Mouse (Mus musculus): ENCODE data around the gene Lsm4. TPM values are rescaled to one million over a fixed set of nuclear protein-coding genes. Genes with fewer than 3 reads are reported as not detected.
A peak's percentile ranks its signal among the peaks of the same experiment; 100 is the strongest.

Lsm4 gene
- polyA plus RNA-seq, 1 experiment from 2014 or later: 326 TPM

DNA sequence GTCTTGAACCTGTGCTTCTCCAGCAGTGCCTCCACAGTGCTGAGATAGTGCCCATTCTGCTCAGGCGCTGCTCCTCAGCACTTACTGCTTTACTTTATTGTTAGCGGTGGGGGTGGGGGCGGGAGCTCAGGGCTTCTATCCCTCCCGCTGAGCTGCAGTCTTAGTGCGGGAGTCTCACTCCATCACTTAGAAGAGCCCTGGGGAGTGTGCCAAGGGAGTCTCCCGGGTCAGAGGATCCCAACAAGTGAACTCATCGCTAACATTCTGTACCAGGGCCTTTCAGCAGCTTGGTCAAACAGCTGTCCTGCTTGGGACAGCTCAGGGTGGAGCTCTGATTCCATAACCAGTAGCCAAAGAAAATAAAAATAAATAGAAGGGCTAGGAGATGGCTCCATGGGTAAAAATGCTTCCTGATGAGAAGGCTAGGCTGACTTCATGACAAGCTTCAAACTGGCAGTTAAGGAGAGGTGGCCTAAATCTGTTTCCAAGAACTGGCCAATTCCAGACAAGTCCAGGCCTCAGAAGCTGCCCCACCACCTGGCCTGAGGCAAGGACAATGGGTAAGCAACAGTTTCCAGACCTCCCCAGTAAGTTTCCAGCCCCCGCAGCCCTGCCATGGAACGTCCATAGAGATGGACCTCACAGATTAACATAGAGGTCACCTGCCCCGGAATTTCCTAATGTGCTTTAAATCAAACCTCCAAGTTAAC is 1.3 kb upstream of the Lsm4 start:
- WGBS: 63% methylated on average over 10 of the region's 10 CpGs
- Histone ChIP-seq H3K4me2 (no peak overlapping the region), H3K4me3 (ENCODE audit: low read depth, low read length) (no peak overlapping the region), H3K27ac (ENCODE audit: low read depth, low read length) (no peak overlapping the region), H3K9ac (ENCODE audit: low read length) (no peak overlapping the region), H3K9me3 (ENCODE audit: control insufficient read depth, low read length) (no peaks in the 10 kb centered on the region; the same call in 1 of the 2 replicates), H3K27me3 (ENCODE audit: control insufficient read depth, insufficient read depth, low read length) (no peaks in the 10 kb centered on the region), H3K36me3 (ENCODE audit: control insufficient read depth, insufficient read depth, low read length) (no peaks in the 10 kb centered on the region; the same call in 1 of the 2 replicates), H3K4me1 (ENCODE audit: control insufficient read depth, insufficient read depth, low read length) (peaks cover 5% of the 10 kb centered on the region)
- ATAC-seq (ENCODE audit: low FRiP score) (no peak), DNase-seq (ENCODE audit: low spot score, missing footprints) (no peak)

DNA sequence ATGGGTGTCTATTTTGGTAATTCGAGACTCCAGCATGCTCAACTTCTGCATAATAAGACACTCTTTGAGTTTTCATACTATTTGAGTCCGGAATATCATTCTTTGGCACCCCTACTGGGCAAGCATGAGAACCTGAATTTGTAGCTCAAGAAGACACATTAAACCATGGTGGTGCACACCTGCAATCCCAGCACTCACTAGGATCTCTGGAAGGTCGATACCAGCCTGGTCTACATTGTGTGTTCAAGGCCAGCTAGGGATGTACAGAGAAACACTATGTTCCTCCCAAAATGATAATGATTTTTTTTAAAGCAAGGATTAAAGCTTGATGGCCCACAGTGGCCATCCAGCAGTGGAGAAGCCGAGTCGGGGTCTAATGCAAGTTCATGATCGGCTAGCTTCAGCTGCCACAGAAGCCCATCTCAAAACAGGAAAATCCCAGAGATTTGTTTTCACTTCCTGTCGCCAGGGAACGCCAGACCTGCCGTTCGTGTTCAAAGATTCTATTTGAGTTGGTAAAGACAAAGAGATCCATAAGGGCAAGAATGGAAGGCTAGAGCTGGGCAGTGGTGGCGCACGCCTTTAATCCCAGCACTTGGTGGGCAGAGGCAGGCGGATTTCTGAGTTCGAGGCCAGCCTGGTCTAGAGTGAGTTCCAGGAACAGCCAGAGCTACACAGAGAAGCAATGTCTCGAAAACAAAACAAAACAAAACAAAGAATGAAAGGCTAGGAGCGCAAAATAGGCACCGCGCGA is 546 bp upstream of the Lsm4 start:
- H3K36me3 ChIP-seq (ENCODE audit: control insufficient read depth, insufficient read depth, low read length): no peaks in the 10 kb centered on the region; the same call in 1 of the 2 replicates
- H3K4me1 ChIP-seq (ENCODE audit: control insufficient read depth, insufficient read depth, low read length): peaks cover 5% of the 10 kb centered on the region
- no peaks in the 10 kb centered on the region for H3K27me3 ChIP-seq (ENCODE audit: control insufficient read depth, insufficient read depth, low read length)
- peak overlapping the region; percentile 71 for H3K27ac ChIP-seq (ENCODE audit: low read depth, low read length)
- DNase-seq (ENCODE audit: low spot score, missing footprints) (peak; percentile 90), ATAC-seq (ENCODE audit: low FRiP score) (no peak)
- peak overlapping the region; percentile 41 for H3K4me2 ChIP-seq
- no peaks in the 10 kb centered on the region; the same call in 1 of the 2 replicates for H3K9me3 ChIP-seq (ENCODE audit: control insufficient read depth, low read length)
- 38% methylated on average over 19 of the region's 19 CpGs for WGBS
- H3K4me3 ChIP-seq (ENCODE audit: low read depth, low read length): peak overlapping the region; percentile 24; the same call in 1 of the 2 replicates
- peak overlapping the region; percentile 68 for H3K9ac ChIP-seq (ENCODE audit: low read length)

DNA sequence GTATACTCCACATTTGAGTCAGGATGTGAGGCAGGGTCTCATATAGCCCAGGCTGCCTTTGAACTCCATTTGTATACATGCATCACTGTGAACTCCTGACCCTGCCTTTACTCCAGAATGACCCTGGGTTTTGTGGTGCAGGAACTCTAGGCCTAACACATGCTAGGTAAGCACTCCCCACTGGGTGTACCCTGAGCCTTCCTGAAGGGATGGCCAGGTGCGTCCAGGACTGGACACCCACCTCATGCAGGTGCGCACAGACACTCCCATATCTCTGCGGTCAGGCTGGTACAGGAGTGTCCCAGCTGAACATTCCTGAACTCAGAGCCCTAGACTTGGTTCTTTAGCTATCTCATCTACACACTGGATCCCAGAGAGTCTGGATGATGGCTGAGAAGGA is 1.1 kb downstream of the Lsm4 start:
- Histone ChIP-seq H3K9me3 (ENCODE audit: control insufficient read depth, low read length) (no peaks in the 10 kb centered on the region), H3K9ac (ENCODE audit: low read length) (peak overlapping the region; percentile 82), H3K27me3 (ENCODE audit: control insufficient read depth, insufficient read depth, low read length) (no peaks in the 10 kb centered on the region), H3K4me2 (peak overlapping the region; percentile 74), H3K27ac (ENCODE audit: low read depth, low read length) (no peak overlapping the region; the same call in 1 of the 2 replicates), H3K4me1 (ENCODE audit: control insufficient read depth, insufficient read depth, low read length) (peaks cover 5% of the 10 kb centered on the region), H3K4me3 (ENCODE audit: low read depth, low read length) (peak overlapping the region; percentile 67), H3K36me3 (ENCODE audit: control insufficient read depth, insufficient read depth, low read length) (peaks cover 2% of the 10 kb centered on the region)
- DNase-seq (ENCODE audit: low spot score, missing footprints) (no peak), ATAC-seq (ENCODE audit: low FRiP score) (peak; percentile 3; the same call in 1 of the 2 replicates)
- 93% methylated on average over 3 of the region's 3 CpGs for WGBS

DNA sequence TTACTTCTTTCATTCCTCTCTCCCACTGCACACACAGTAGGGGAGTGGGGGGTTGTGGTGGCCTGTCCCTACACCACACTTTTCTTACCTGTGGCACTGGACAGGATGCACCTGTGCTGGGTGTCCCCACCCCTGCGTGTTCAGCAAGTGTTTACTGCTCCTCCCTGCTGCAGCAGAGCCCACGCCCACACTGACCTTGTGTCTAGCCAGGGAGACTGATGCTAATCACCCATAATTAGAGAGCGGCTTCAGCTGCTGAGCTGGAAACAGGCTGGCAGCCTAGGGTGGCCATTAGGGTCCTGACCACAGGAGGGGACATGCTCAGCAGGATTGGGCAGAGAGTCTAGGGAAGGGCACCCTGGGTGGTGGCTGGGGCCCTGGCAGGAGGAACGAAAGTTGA is 1.7 kb downstream of the Lsm4 start:
- Histone ChIP-seq H3K27me3 (ENCODE audit: control insufficient read depth, insufficient read depth, low read length) (no peaks in the 10 kb centered on the region), H3K4me3 (ENCODE audit: low read depth, low read length) (no peak overlapping the region), H3K4me2 (no peak overlapping the region), H3K27ac (ENCODE audit: low read depth, low read length) (no peak overlapping the region), H3K9me3 (ENCODE audit: control insufficient read depth, low read length) (no peaks in the 10 kb centered on the region), H3K4me1 (ENCODE audit: control insufficient read depth, insufficient read depth, low read length) (peaks cover 5% of the 10 kb centered on the region), H3K9ac (ENCODE audit: low read length) (no peak overlapping the region), H3K36me3 (ENCODE audit: control insufficient read depth, insufficient read depth, low read length) (peaks cover 2% of the 10 kb centered on the region)
- ATAC-seq (ENCODE audit: low FRiP score) (no peak), DNase-seq (ENCODE audit: low spot score, missing footprints) (no peak)
- 93% methylated on average over 4 of the region's 4 CpGs for WGBS

DNA sequence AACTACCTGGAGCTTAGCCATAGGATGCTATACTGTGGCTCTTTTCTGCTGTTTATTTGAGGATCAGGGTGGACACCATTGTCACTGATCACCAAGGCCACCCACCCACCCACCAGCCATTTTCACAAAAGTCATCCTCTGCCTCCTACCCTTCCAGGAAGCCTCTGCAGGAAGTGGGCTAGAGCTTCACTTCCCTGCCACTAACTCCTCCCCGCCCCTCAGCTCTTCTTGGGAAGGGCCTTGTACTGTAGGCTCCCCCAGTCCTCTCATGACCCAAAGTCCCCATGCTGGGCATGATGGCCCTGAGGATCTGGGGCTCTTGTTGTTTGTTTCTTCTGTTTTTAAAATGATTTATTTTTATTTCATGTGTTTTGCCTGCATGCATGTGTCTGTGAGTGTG is 2.3 kb downstream of the Lsm4 start:
- peaks cover 2% of the 10 kb centered on the region for H3K36me3 ChIP-seq (ENCODE audit: control insufficient read depth, insufficient read depth, low read length)
- ATAC-seq (ENCODE audit: low FRiP score) (no peak), DNase-seq (ENCODE audit: low spot score, missing footprints) (no peak)
- no peak overlapping the region for H3K4me3 ChIP-seq (ENCODE audit: low read depth, low read length)
- no peaks in the 10 kb centered on the region for H3K9me3 ChIP-seq (ENCODE audit: control insufficient read depth, low read length)
- WGBS: 81% methylated on average over 1 of the region's 1 CpGs
- no peak overlapping the region for H3K27ac ChIP-seq (ENCODE audit: low read depth, low read length)
- no peak overlapping the region for H3K4me2 ChIP-seq
- peaks cover 5% of the 10 kb centered on the region for H3K4me1 ChIP-seq (ENCODE audit: control insufficient read depth, insufficient read depth, low read length)
- H3K27me3 ChIP-seq (ENCODE audit: control insufficient read depth, insufficient read depth, low read length): no peaks in the 10 kb centered on the region
- no peak overlapping the region; the same call in 1 of the 2 replicates for H3K9ac ChIP-seq (ENCODE audit: low read length)

DNA sequence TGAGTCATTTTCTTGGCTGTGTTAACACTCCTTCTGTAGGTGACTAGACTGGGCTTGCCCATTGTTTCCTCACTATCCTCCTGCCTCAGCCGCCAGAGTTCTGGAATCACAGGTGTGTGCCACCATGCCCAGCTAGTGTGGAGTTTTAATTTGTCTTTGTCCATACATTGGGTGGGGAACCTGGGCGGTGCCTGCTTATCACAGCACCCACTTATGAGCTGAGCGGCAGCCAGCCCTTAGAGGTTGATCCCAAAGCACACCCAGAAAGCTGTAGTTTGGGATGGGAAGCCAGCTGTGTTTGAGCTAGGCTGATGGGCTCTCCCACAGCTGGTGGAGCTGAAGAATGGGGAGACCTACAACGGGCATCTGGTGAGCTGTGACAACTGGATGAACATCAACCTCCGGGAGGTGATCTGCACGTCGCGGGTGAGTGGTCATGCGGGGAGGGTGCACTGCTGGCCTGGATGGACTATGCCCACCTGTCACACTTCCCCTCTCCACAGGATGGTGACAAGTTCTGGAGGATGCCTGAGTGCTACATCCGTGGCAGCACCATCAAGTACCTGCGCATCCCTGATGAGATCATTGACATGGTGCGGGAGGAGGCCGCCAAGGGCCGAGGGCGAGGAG is 4.5 kb downstream of the Lsm4 start:
- Histone ChIP-seq H3K4me1 (ENCODE audit: control insufficient read depth, insufficient read depth, low read length) (peaks cover 5% of the 10 kb centered on the region), H3K9me3 (ENCODE audit: control insufficient read depth, low read length) (no peaks in the 10 kb centered on the region), H3K36me3 (ENCODE audit: control insufficient read depth, insufficient read depth, low read length) (peaks cover 2% of the 10 kb centered on the region; the same call in 1 of the 2 replicates), H3K27ac (ENCODE audit: low read depth, low read length) (no peak overlapping the region), H3K4me3 (ENCODE audit: low read depth, low read length) (no peak overlapping the region), H3K9ac (ENCODE audit: low read length) (no peak overlapping the region), H3K4me2 (no peak overlapping the region), H3K27me3 (ENCODE audit: control insufficient read depth, insufficient read depth, low read length) (no peaks in the 10 kb centered on the region)
- 90% methylated on average over 15 of the region's 15 CpGs for WGBS
- ATAC-seq (ENCODE audit: low FRiP score) (no peak), DNase-seq (ENCODE audit: low spot score, missing footprints) (no peak)

DNA sequence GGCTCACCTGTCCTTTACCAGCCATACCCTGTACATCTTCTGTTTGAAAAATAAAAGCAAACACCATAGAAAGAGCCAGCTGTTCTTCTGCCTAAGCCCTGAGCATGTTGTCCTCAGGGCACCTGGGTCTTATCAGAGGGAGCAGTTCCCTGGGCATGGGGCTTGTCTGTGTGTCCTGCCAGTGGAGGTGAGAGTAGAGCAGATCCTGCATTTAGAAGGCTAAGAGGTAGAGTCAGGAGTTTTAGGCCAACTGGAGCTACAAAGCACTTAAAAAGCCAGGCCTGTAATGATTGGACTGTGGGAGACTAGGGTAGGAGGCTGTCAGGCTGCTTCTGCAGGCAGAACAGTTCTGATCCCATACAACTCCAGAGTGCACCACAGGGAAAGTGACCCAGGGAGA is 5.6 kb downstream of the Lsm4 start:
- Histone ChIP-seq H3K27me3 (ENCODE audit: control insufficient read depth, insufficient read depth, low read length) (no peaks in the 10 kb centered on the region), H3K36me3 (ENCODE audit: control insufficient read depth, insufficient read depth, low read length) (peaks cover 2% of the 10 kb centered on the region; the same call in 1 of the 2 replicates), H3K27ac (ENCODE audit: low read depth, low read length) (no peak overlapping the region), H3K4me3 (ENCODE audit: low read depth, low read length) (no peak overlapping the region), H3K4me2 (no peak overlapping the region), H3K9me3 (ENCODE audit: control insufficient read depth, low read length) (no peaks in the 10 kb centered on the region), H3K4me1 (ENCODE audit: control insufficient read depth, insufficient read depth, low read length) (peaks cover 5% of the 10 kb centered on the region), H3K9ac (ENCODE audit: low read length) (no peak overlapping the region)
- ATAC-seq (ENCODE audit: low FRiP score): no peak
- no peak for DNase-seq (ENCODE audit: low spot score, missing footprints)

DNA sequence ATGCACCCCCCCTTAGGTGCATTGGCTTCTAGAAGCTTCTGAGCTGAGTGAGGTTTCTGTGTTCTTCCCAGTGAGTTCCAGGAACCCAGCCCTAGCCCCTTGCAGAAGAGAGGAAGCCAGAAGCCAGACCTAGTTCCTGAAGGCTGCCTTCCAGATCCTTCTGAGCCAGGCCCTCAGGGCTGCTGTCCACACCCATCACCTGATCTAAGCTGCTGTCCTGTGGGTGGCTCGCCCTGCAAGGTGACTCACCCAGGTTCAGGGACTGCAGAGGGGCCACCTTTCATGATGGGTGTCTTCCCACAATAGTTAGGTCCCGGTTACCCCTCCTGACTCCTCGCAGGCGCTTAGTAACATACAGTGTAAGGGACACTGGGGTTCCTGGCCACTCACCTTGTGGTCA is 6.4 kb downstream of the Lsm4 start:
- H3K9me3 ChIP-seq (ENCODE audit: control insufficient read depth, low read length): no peaks in the 10 kb centered on the region
- no peaks in the 10 kb centered on the region for H3K27me3 ChIP-seq (ENCODE audit: control insufficient read depth, insufficient read depth, low read length)
- H3K4me2 ChIP-seq: no peak overlapping the region
- no peak overlapping the region for H3K9ac ChIP-seq (ENCODE audit: low read length)
- no peak overlapping the region for H3K27ac ChIP-seq (ENCODE audit: low read depth, low read length)
- DNase-seq (ENCODE audit: low spot score, missing footprints) (no peak), ATAC-seq (ENCODE audit: low FRiP score) (no peak)
- H3K36me3 ChIP-seq (ENCODE audit: control insufficient read depth, insufficient read depth, low read length): peaks cover 2% of the 10 kb centered on the region; the same call in 1 of the 2 replicates
- H3K4me3 ChIP-seq (ENCODE audit: low read depth, low read length): no peak overlapping the region
- WGBS: 98% methylated on average over 4 of the region's 4 CpGs
- H3K4me1 ChIP-seq (ENCODE audit: control insufficient read depth, insufficient read depth, low read length): peaks cover 2% of the 10 kb centered on the region; the same call in 1 of the 2 replicates

DNA sequence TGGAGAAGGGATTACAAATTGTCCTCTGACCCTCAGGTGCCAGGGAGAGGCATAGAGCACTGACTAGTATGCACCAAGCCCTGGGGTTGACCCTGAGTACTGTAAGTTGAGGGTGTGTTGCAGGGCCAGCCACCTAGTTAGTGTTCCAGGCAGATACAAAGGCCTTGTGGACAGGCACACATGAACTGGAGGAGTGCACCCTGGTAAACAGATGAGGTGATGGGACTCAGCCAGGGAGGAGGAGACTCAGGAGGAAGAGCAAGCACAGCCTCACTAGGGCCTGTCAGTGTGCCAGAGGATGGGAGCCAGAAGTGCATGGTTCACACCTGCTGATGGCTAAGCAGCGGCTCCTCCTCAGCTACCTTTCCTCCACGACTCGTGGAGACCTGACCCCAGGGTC is 7.0 kb downstream of the Lsm4 start:
- no peak overlapping the region for H3K4me3 ChIP-seq (ENCODE audit: low read depth, low read length)
- no peak overlapping the region for H3K27ac ChIP-seq (ENCODE audit: low read depth, low read length)
- no peak for DNase-seq (ENCODE audit: low spot score, missing footprints)
- H3K4me1 ChIP-seq (ENCODE audit: control insufficient read depth, insufficient read depth, low read length): peaks cover 2% of the 10 kb centered on the region; the same call in 1 of the 2 replicates
- no peaks in the 10 kb centered on the region for H3K27me3 ChIP-seq (ENCODE audit: control insufficient read depth, insufficient read depth, low read length)
- H3K36me3 ChIP-seq (ENCODE audit: control insufficient read depth, insufficient read depth, low read length): peaks cover 2% of the 10 kb centered on the region; the same call in 1 of the 2 replicates
- H3K4me2 ChIP-seq: no peak overlapping the region
- 95% methylated on average over 3 of the region's 3 CpGs for WGBS
- no peaks in the 10 kb centered on the region for H3K9me3 ChIP-seq (ENCODE audit: control insufficient read depth, low read length)
- ATAC-seq (ENCODE audit: low FRiP score): no peak
- H3K9ac ChIP-seq (ENCODE audit: low read length): no peak overlapping the region

Measured in midbrain, embryonic 11.5 days (tissue).